Mouse (Mus musculus) right cerebral cortex, postnatal 14 days (tissue): ENCODE data around the gene Vsig8.

Source experiments
- DNase-seq: peaks from one replicate; pipeline ENCODE4 v3.0.0; 2022

Vsig8 gene

DNA sequence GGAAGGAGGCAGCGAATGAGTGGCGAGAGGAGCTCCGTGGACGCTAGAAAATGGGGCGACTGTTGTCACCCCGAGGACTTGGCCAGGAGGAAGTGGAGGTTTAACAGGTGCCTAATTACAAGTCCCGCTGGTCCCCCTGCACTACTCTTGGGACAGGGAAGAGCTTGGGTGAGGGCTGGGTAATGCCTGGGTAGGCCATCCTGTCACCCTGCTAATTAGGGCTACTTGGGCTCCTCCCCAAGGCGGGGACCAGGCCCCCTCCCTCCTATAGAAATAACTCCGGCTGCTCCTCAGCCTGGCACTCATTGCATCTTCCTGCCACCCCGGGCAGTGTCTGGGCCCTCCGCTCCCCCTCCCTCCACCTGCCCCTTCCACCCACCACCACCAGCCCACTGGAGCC is at the start of gene Vsig8:
TSS of gene Vsig8 (plus strand) at position 301 of the 400 bp plus-strand sequence.
- DNase-seq = no peak

DNA sequence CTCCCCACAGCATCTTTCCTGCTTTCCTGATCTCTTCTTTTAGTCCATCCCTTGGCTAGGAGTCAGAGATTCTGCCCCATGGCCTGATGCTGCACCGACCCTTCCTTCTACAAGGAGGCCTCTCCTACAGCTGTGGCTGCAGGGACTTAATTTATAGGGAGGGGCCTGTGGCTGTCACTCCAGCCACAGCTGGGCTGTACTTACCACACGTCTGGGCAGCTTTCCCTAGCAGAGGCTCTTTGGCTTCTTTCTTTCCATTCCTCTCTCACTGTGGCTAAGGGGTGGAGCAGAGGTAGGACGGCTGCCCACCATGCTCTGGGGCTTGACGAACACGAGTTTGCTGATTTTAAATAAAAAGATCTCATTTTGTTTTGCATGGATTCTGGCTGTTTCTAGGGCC is 48.7 kb upstream of the Vsig8 start:
- no peak for DNase-seq

DNA sequence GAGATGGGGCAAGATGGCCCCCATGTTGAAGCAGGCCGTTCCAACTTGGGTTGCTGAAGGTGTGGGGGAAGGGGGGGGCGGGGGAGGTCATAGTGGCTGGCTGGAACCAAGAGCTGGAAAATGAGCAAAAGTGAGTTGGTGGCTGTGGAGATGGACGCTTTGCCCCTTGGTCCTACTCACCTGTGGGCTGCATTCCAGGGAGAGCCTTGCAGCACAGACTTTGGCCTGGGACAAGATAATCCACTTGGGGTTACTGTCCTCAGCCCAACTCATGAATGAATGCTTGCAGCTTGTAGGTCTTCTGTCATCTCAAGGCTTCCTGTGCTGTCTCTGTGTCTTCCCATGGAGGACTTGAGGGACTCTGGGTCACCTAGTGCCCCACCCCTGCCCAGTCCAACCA is 48.0 kb upstream of the Vsig8 start:
- DNase-seq = no peak

- no peak for DNase-seq
Observed at GRCm38 (mm10) chr1:172508172-172508571, 47.6 kb upstream of the Vsig8 start.

GRCm38 (mm10) chr1:172509235-172509634 is 46.5 kb upstream of the Vsig8 start:
- no peak for DNase-seq

DNA sequence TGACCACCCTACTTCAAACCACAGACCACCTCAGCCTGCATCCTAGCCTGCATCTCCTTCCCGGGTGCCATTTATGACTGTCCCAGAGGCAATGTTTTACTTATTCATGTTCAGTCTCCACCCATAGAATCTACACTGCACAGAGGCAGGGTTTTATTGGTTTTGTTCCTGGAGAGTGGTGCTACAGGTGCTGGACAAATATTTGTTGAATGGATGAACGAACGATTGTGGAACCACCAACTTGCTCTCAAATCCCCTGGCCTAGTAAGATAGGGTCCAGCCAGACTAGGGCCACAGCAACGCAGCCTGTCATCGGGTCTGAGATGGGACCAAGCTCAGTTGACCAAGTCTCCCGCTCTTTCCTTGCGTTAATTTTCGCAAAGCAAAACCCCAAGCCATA is 45.8 kb upstream of the Vsig8 start:
- no peak for DNase-seq

DNA sequence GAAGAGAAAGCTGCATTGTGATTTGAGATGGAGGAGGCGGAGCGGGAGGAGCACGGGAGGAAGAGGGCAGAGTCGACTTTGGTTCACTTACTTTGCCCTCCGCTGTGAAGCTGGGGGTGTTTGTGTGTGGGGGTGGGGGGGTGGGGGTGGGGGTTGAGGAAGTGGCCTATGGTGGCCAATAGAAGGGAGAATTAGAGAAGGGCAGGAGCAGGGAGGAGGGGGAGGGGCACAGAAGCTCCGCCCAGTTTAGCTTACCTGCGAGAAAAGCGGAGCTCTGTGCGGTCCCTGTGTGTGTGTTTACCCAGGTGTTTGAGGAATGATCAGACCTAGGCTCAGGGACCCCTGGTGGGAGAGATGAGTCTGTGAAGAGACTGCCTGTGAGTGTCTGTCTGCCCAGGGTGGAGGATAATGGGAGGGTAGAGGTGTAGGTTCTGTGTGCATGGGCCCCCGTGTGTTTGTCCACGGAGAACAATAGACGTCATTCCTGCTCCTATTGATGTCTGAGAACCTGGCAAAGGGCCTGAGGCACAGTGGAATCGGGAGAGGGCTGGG is 45.2 kb upstream of the Vsig8 start:
- no peak for DNase-seq

- DNase-seq = no peak
Observed at GRCm38 (mm10) chr1:172512962-172513361, 42.8 kb upstream of the Vsig8 start.

DNA sequence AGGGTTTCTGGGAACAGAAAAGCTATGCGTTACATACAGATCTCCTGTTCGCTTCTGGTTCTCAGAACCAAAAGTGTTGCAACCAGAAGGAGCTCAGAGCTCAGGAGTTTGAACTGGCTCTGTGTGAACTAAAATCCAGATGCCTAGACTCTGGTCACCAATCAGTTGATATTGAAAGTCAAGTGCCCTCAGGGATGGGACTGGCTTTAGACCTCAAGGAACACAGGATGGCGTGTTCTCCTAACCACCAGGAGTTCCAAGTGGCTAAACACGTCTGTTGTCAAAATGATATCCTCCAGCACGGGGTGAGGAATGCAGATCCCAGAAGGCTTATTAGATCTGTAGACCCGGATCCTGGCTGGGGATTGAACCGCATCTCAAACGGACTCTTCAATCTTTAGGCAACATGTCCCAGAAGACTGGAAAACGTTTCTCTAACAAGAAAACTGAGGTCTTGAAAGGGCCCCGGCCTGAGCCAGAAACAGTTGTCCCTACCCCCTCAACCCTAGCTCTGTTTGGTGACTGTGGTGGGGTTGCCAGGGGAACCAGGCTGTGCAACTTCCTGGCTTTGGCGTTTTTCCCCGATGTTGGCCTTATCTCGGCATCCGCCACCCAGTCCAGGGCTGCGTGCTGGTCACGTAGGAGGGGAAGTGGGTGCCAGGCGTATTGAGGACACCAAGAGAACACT is 42.1 kb upstream of the Vsig8 start:
- DNase-seq = no peak

GRCm38 (mm10) chr1:172514213-172514529 is 41.6 kb upstream of the Vsig8 start:
- no peak for DNase-seq

DNA sequence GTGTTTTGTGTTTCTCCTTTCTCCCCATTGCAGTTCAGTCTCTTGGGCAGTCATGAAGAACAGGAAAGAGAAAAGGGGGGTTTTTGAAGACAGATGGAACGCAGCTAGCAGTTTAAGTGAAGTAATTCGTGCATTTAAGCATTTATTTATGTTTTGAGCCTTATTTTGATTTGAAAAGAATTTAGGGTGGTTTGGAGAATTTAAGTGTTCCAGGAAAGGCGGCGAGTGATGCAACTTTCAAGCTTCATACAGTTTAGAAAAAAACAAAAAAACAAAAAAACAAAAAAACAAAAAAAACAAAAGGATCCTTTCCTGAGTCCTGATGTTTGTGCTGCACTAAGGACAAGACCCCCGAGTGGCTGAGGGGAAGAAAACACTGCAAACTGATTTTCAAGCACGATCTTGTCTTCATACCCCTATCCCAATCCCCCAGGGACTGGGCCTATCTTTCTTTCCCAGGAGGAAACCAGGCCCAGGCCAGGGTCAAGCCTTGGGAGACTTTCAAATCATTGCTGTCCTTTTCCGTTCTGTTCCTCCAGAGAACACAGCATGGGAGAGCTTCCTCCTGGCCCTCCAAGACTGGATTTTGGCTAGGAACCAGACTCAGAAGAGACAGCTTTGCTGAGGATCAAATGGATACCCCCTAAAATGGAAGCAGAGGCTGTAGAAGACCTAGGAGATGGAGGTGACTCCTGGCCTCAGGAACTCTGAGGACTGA is 41.0 kb upstream of the Vsig8 start:
- no peak for DNase-seq

- no peak for DNase-seq
Observed at GRCm38 (mm10) chr1:172515396-172515795, 40.3 kb upstream of the Vsig8 start.

- DNase-seq = no peak
Observed at GRCm38 (mm10) chr1:172518013-172518412, 37.7 kb upstream of the Vsig8 start.

GRCm38 (mm10) chr1:172519644-172520043 is 36.1 kb upstream of the Vsig8 start:
- DNase-seq = no peak

- peak; percentile 74 for DNase-seq
Observed at GRCm38 (mm10) chr1:172520576-172521440, 34.9 kb upstream of the Vsig8 start, which contains the start of gene Cfap45. Gene Cfap45, plus strand, starts transcription at chr1:172520801.

GRCm38 (mm10) chr1:172522524-172522923 is 33.2 kb upstream of the Vsig8 start:
- no peak for DNase-seq

GRCm38 (mm10) chr1:172523699-172524101 is 32.0 kb upstream of the Vsig8 start:
- DNase-seq = no peak

GRCm38 (mm10) chr1:172525027-172525764 is 30.5 kb upstream of the Vsig8 start:
- DNase-seq = no peak

DNA sequence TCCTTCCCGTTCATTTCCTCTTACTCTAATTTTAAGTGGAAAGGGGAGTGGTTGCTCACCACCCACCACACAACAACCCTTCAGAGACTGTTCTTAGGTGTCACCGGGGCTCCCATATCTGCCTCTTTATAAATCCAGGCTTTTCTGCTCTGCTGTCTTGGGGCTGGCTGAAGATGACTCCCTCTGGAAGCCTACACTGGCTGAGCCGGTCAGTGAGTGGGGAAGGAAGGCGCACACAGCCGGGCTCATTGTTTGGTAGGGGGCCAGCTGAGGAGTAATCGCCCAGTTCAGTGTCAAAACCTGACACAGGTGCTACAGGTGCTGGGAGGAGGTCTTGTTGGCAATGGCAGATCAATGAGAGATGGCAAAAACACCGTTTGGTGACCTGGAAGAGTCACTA is 29.8 kb upstream of the Vsig8 start:
- DNase-seq = no peak

DNA sequence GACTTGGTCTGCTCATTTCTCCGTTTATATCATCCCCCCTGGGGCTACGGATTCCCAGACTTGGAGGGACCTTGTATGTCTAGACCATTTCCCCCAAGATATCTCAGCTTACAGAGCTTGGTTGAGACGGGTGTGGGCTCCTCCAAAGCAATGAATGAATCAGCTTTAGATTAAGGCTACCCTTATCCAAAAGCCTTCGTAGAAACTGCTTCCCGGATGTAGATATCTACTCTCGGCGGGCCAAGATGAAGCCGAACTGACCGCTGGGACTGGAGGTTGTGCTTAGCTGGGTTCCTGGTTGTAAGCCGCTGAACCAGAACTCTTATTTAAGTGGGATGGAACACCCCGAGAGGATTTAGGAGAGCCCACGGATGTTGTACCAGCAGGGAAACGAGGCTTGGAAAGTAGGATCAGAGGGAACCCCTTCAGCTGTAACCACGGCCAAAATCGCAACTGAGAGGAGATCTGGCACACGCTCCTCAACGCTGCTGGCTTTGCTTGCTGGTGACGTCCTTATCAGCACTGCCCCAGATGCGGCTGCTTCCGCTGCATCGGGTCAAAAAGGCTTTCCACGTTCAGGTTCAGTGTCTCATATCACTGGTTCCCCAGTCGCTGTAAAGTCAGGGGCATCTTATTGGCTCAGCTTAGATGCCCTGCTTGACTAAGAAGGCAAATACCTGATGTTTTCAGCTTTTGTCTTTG is 29.2 kb upstream of the Vsig8 start:
- no peak for DNase-seq

DNA sequence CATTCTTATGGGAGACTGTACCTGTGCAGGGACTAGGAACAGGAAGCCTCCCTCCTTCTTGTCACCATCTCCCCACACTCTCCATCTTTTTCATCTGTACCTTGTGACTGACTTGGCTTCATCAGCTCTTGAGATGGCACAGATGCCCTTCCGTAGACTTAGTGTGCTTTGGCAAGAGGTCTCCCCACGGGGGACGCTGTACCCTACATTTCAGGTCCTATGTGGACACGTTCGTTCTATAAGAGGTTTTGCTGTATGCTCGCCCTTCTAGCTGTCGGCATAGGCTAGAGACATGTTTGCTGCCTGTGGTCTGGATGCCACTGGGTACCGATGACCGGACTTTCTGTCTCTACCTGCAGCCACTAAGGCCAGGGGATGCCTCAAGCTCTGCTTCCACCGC is 28.3 kb upstream of the Vsig8 start:
- no peak for DNase-seq

DNA sequence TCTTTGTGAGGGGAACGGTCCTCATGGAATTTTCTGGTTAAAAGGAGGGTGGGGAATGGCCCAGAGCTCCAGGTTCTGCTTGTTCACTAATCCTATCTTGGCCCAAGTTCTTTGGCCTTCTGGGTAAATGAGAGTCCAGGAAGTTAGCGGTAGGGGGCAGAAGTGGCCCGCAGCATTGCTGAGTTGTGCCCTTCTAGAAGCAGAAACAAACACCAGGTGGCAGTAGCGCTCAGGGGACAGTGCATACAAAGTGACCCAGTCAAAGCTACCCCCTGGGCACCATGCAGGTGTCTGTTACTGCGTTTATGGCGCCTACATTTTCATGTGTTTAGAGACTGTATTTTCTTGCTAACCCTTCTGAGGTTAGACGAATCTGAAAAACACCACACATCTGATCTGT is 27.0 kb upstream of the Vsig8 start:
- DNase-seq = peak; percentile 91
